Comparison of ENCODE assay signal across 8 mouse cellular contexts in the genomic region with DNA sequence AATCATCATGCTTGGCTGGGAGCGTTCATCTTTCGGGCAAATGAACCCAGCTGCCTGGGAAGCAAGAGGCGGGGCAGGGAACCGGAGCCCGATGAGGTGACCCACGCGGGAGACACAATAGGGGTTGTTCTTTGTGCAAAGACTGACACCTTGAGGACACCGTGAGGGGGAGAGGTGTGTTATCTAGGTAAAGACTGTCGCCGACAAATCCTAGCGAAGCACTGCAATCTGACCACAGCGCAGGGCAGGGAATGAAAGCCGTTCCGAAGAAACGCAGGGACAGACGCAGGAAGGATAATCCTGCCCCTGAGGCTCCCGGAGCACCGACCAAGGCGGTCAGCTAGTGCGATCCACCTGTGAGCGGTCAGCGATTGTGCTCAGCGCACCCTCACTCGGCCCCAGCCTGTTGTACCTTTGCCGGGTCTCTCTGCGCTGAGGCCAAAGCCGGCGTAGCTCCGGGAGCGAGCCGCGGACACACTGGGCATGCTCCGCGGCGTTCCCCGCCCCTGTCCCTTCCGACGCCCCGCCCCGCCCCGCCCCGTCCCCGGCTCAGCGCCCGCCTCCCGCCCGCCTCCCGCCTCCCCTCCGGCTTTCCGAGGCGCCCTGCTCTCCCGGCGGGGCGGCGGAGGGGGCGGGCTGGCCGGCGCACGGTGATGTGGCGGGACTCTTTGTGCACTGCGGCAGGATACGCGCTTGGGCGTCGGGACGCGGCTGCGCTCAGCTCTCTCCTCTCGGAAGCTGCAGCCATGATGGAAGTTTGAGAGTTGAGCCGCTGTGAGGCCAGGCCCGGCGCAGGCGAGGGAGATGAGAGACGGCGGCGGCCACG. TPM values are rescaled to one million over a fixed set of nuclear protein-coding genes. Genes with fewer than 3 reads are reported as not detected.
DNase-seq lines count a peak whose midpoint lies in the region; ATAC-seq and TF ChIP-seq lines count a peak whose summit lies in the region.

A gene (plus strand): TSS at position 598 of the 826 bp plus-strand sequence.

- no peak for TF ChIP-seq RAD21 in CH12.LX (IDR thresholded peaks at IDR 0.05; ENCODE audit: low read depth, low read length)

- H3K4me2 ChIP-seq in CH12.LX (ENCODE audit: insufficient read depth, low read depth, poor library complexity, severe bottlenecking), result peak within 1 kb of the TSS; percentile 69
- peak within 1 kb of the TSS; percentile 91 for H3K4me2 ChIP-seq in heart, embryonic 14.5 days (ENCODE audit: low read length)
- peak within 1 kb of the TSS; percentile 100 for H3K4me2 ChIP-seq in liver, embryonic 13.5 days
- H3K4me2 ChIP-seq in stomach, embryonic 14.5 days (replicated peaks; ENCODE audit: low read depth, low read length), result peak within 1 kb of the TSS; percentile 95

- H3K27me3 ChIP-seq in CH12.LX (replicated peaks), result no peaks in the 10 kb centered on the region
- H3K27me3 ChIP-seq in forebrain, embryonic 10.5 days (ENCODE audit: poor library complexity, severe bottlenecking), result peaks cover 15% of the 10 kb centered on the region
- H3K27me3 ChIP-seq in heart, embryonic 14.5 days (ENCODE audit: control insufficient read depth, insufficient read depth, low read length), result peaks cover 4% of the 10 kb centered on the region; the same call in 1 of the 2 replicates
- H3K27me3 ChIP-seq in liver, embryonic 13.5 days, result 0 out of 2 replicates have a peak, but pooled peaks cover 10% of the 10 kb centered on the region
- no peaks in the 10 kb centered on the region for H3K27me3 ChIP-seq in stomach, embryonic 14.5 days (ENCODE audit: control insufficient read depth, insufficient read depth, low read length)

- in situ Hi-C loops in CH12.LX (cut with MboI; ENCODE audit: low pct_ligation_motif_present, low pct_unique_long_range_greater_than_20kb, low sequenced_read_pairs), result loop anchor here (5.0 to 25.0 kb wide), 4 partner anchors 40 to 455 kb away; no protein-coding TSS in a partner anchor

- H3K79me2 ChIP-seq in CH12.LX (replicated peaks; ENCODE audit: control insufficient read depth, extremely low read depth, insufficient read depth, poor library complexity, severe bottlenecking), result peaks cover 33% of the 10 kb centered on the region

- DNase-seq in CH12.LX (ENCODE audit: extremely low read depth), result peak; percentile 86
- DNase-seq in c-Kit-positive CD71-negative TER-119-negative erythroid progenitor cells, embryonic 14.5 days (ENCODE audit: low read depth), result peak; percentile 86
- peak; percentile 97 for DNase-seq in forebrain, embryonic 10.5 days (ENCODE audit: extremely low spot score, low spot score)
- peak; percentile 97 for DNase-seq in kidney, postnatal 14 days
- peak; percentile 92 for DNase-seq in liver, embryonic 13.5 days
- DNase-seq in natural killer cell, adult 2 months (ENCODE audit: low spot score in 2 of 2), result peak; percentile 88 to 93

- peak; percentile 94 for ATAC-seq in heart, embryonic 14.5 days (ENCODE audit: insufficient number of reproducible peaks, insufficient read depth, low FRiP score, low read depth)
- peak; percentile 89 for ATAC-seq in liver, embryonic 13.5 days (ENCODE audit: low read depth)
- peak; percentile 91 for ATAC-seq in stomach, embryonic 14.5 days (ENCODE audit: insufficient number of reproducible peaks, insufficient read depth, low FRiP score, low read depth)

- peak within 1 kb of the TSS; percentile 86 to 93 (median 92) for H3K4me3 ChIP-seq in CH12.LX (replicated peaks in 1 of 3; ENCODE audit: low read depth in 2 of 3, low read length in 2 of 3, poor library complexity in 1 of 3)
- H3K4me3 ChIP-seq in forebrain, embryonic 10.5 days, result peak within 1 kb of the TSS; percentile 97
- H3K4me3 ChIP-seq in heart, embryonic 14.5 days (ENCODE audit: control insufficient read depth in 1 of 2, insufficient read depth in 1 of 2, low read depth in 1 of 2, low read length in 2 of 2), result peak within 1 kb of the TSS; percentile 78 to 98
- peak within 1 kb of the TSS; percentile 95 for H3K4me3 ChIP-seq in liver, embryonic 13.5 days (replicated peaks)
- peak within 1 kb of the TSS; percentile 99 for H3K4me3 ChIP-seq in stomach, embryonic 14.5 days (ENCODE audit: low read depth, low read length)

- no peaks in the 10 kb centered on the region for H3K36me3 ChIP-seq in CH12.LX (replicated peaks in 1 of 2; ENCODE audit: control insufficient read depth in 1 of 2, insufficient read depth in 1 of 2, low read length in 1 of 2)
- peaks cover 7% of the 10 kb centered on the region for H3K36me3 ChIP-seq in forebrain, embryonic 10.5 days (replicated peaks)
- H3K36me3 ChIP-seq in heart, embryonic 14.5 days (ENCODE audit: control insufficient read depth, insufficient read depth, low read length), result no peaks in the 10 kb centered on the region
- no peaks in the 10 kb centered on the region for H3K36me3 ChIP-seq in liver, embryonic 13.5 days
- H3K36me3 ChIP-seq in stomach, embryonic 14.5 days (ENCODE audit: control insufficient read depth, insufficient read depth, low read length), result no peaks in the 10 kb centered on the region

- TF ChIP-seq EP300 in CH12.LX (IDR thresholded peaks at IDR 0.05; ENCODE audit: low read length), result no peak

- no peak for TF ChIP-seq CTCF in CH12.LX (conservative IDR thresholded peaks at IDR 0.05 in 1 of 2, IDR thresholded peaks at IDR 0.05 in 1 of 2; ENCODE audit: low read depth in 2 of 2, low read length in 2 of 2)

- dilution Hi-C loops in CH12.LX (cut with MboI; ENCODE audit: extremely low pct_ligation_motif_present, extremely low pct_unique_long_range_greater_than_20kb, low sequenced_read_pairs), result no loop called here

- peak; percentile 89 for TF ChIP-seq POLR2A in CH12.LX (IDR thresholded peaks at IDR 0.05; ENCODE audit: low read depth, low read length)

- peaks cover 0 to 14% of the 10 kb centered on the region in 2 experiments; a peak in 2 of 4 replicates for H3K4me1 ChIP-seq in CH12.LX (ENCODE audit: control insufficient read depth in 1 of 2, insufficient read depth in 2 of 2)
- peaks cover 41% of the 10 kb centered on the region for H3K4me1 ChIP-seq in forebrain, embryonic 10.5 days
- peaks cover 4 to 9% of the 10 kb centered on the region in 2 experiments for H3K4me1 ChIP-seq in heart, embryonic 14.5 days (ENCODE audit: control insufficient read depth in 2 of 2, insufficient read depth in 2 of 2, low read length in 2 of 2)
- peaks cover 40% of the 10 kb centered on the region for H3K4me1 ChIP-seq in liver, embryonic 13.5 days (replicated peaks)
- H3K4me1 ChIP-seq in stomach, embryonic 14.5 days (ENCODE audit: control insufficient read depth, insufficient read depth, low read length), result peaks cover 6% of the 10 kb centered on the region; the same call in 1 of the 2 replicates

- H3K9ac ChIP-seq in CH12.LX (ENCODE audit: insufficient read depth, low read depth), result peak within 1 kb of the TSS; percentile 98
- peak within 1 kb of the TSS; percentile 98 for H3K9ac ChIP-seq in heart, embryonic 14.5 days (ENCODE audit: low read length)
- peak within 1 kb of the TSS; percentile 90 for H3K9ac ChIP-seq in liver, embryonic 13.5 days
- peak within 1 kb of the TSS; percentile 98 for H3K9ac ChIP-seq in stomach, embryonic 14.5 days (replicated peaks; ENCODE audit: low read depth, low read length)

- H3K9me3 ChIP-seq in CH12.LX (replicated peaks; ENCODE audit: low read length), result no peaks in the 10 kb centered on the region
- H3K9me3 ChIP-seq in forebrain, embryonic 10.5 days, result no peaks in the 10 kb centered on the region
- H3K9me3 ChIP-seq in heart, embryonic 14.5 days (ENCODE audit: control insufficient read depth, low read length), result no peaks in the 10 kb centered on the region
- no peaks in the 10 kb centered on the region for H3K9me3 ChIP-seq in liver, embryonic 13.5 days (replicated peaks)
- no peaks in the 10 kb centered on the region for H3K9me3 ChIP-seq in stomach, embryonic 14.5 days (ENCODE audit: control insufficient read depth, low read depth, low read length)

- H3K27ac ChIP-seq in CH12.LX (ENCODE audit: insufficient read depth, low read depth), result peak within 1 kb of the TSS; percentile 85
- H3K27ac ChIP-seq in forebrain, embryonic 10.5 days, result peak within 1 kb of the TSS; percentile 98
- peak within 1 kb of the TSS; percentile 99 for H3K27ac ChIP-seq in heart, embryonic 14.5 days (replicated peaks in 1 of 2; ENCODE audit: control insufficient read depth in 1 of 2, insufficient read depth in 1 of 2, low read depth in 2 of 2, low read length in 2 of 2)
- H3K27ac ChIP-seq in liver, embryonic 13.5 days, result peak within 1 kb of the TSS; percentile 93
- peak within 1 kb of the TSS; percentile 99 for H3K27ac ChIP-seq in stomach, embryonic 14.5 days (ENCODE audit: low read length)

- WGBS in forebrain, embryonic 10.5 days, result under 1% methylated on average over 67 of the region's 77 CpGs
- WGBS in heart, embryonic 14.5 days, result under 1% methylated on average over 55 of the region's 77 CpGs
- WGBS in liver, embryonic 13.5 days (ENCODE audit: insufficient replicate concordance), result under 1% methylated on average over 69 of the region's 77 CpGs
- under 1% methylated on average over 68 of the region's 77 CpGs for WGBS in stomach, embryonic 14.5 days

TF ChIP-seq in CH12.LX, 34 proteins besides CTCF, POLR2A, EP300 and RAD21 (continues in another document):
- TF ChIP-seq CHD2 (IDR thresholded peaks at IDR 0.05; ENCODE audit: low read length) (peak; percentile 72; the same call in 1 of the 2 replicates), JUN (IDR thresholded peaks at IDR 0.05; ENCODE audit: insufficient read depth, low read depth, low read length) (no peak), TBP (conservative IDR thresholded peaks at IDR 0.05; ENCODE audit: low read depth, low read length) (peak; percentile 89), MYC (IDR thresholded peaks at IDR 0.05; ENCODE audit: low read depth, low read length) (no peak), USF1 (IDR thresholded peaks at IDR 0.05; ENCODE audit: low read depth, low read length) (peak; percentile 52; the same call in 1 of the 2 replicates), ZC3H11A (IDR thresholded peaks at IDR 0.05; ENCODE audit: low read depth, low read length) (no peak), ETS1 (conservative IDR thresholded peaks at IDR 0.05; ENCODE audit: low read depth, low read length) (peak; percentile 41; the same call in 1 of the 2 replicates), ZKSCAN1 (IDR thresholded peaks at IDR 0.05; ENCODE audit: borderline replicate concordance, low read depth, low read length) (peak; percentile 32; the same call in 1 of the 2 replicates), ELF1 (IDR thresholded peaks at IDR 0.05; ENCODE audit: low read depth, low read length) (peak; percentile 65), BHLHE40 (IDR thresholded peaks at IDR 0.05; ENCODE audit: low read depth, low read length) (peak; percentile 94), SIN3A (IDR thresholded peaks at IDR 0.05; ENCODE audit: low read length) (peak; percentile 80)

RNA-seq across cellular contexts. Expression of the gene that starts here (rescaled TPM):
- total RNA-seq in CH12.LX (2012; rRNA removed) (24.1 and 28.9 TPM in 2 replicates), CH12.LX (2014; rRNA removed) (41.5 and 47.5 TPM in 2 replicates)
- polyA plus RNA-seq in CH12.LX (2012; ENCODE audit: insufficient read length, low read depth), result 30.7 and 36.8 TPM in 2 replicates
- 7.3 and 8.7 TPM in 2 replicates for polyA plus RNA-seq in forebrain, embryonic 10.5 days (2016; fragmentation: Nextera tagmentation; extraction: Ambion mirVana)
- 7.7 and 10.8 TPM in 2 replicates for polyA plus RNA-seq in heart, embryonic 14.5 days (2014; fragmentation: Nextera tagmentation; extraction: Ambion mirVana)
- polyA plus RNA-seq in liver, embryonic 13.5 days (2015; fragmentation: Nextera tagmentation; extraction: Ambion mirVana), result 2.8 and 3.2 TPM in 2 replicates
- 21.3 and 23.1 TPM in 2 replicates for polyA plus RNA-seq in stomach, embryonic 14.5 days (2014; fragmentation: Nextera tagmentation; extraction: Ambion mirVana)

Comparison
In these comparisons a context has a peak if more than half of its experiments do, and no peak if none do; other contexts are left out.
1. Peak in every context shown above with its lines: DNase-seq, ATAC-seq, H3K4me3 ChIP-seq and H3K27ac ChIP-seq.